Mouse (Mus musculus): ENCODE results near the gene Tmc3. TPM values are rescaled to one million over a fixed set of nuclear protein-coding genes. Genes with fewer than 3 reads are reported as not detected.

Tmc3 gene
- polyA plus RNA-seq, 1 experiment, result not detected

DNA sequence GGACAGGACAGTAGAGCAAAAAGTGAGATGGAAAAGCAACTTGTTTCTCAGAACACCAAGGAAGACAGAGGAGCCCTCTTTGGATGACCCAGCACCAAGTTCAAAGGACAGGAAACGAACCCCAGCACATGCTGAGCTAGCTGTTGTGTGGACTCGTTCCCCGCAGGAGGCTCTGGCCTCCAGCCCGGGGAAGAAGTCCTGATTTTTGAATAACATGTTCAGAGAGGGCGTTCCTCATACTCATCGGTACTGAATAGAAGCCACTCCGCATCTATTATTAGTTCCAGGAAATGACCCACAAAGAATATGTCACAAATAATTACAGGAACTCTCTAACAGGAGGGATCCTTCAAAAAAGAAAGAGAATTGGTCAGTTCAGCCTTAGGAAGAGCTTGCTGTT lies 18.8 kb upstream of the Tmc3 start:
- Histone ChIP-seq H3ac (ENCODE audit: control insufficient read depth, insufficient read length, low read depth) (no peak overlapping the region), H3K36me3 (ENCODE audit: control insufficient read depth, insufficient read depth) (no peaks in the 10 kb centered on the region), H3K27me3 (ENCODE audit: control insufficient read depth, insufficient read depth, insufficient read length) (no peaks in the 10 kb centered on the region), H3K79me2 (ENCODE audit: control insufficient read depth, insufficient read depth) (no peaks in the 10 kb centered on the region), H3K79me3 (ENCODE audit: low read depth) (no peaks in the 10 kb centered on the region), H3K4me3 (ENCODE audit: insufficient read depth, poor library complexity, severe bottlenecking) (no peak overlapping the region)
- TF ChIP-seq MAX (IDR thresholded peaks at IDR 0.05) (no peak), MYOG (IDR thresholded peaks at IDR 0.05; ENCODE audit: control insufficient read depth, extremely low read depth, insufficient read length) (no peak), USF1 (IDR thresholded peaks at IDR 0.05; ENCODE audit: low read depth) (no peak), CEBPB (IDR thresholded peaks at IDR 0.05; ENCODE audit: low read depth) (no peak), MYOD1 (IDR thresholded peaks at IDR 0.05; ENCODE audit: control insufficient read depth, insufficient read length, low read depth) (no peak)

DNA sequence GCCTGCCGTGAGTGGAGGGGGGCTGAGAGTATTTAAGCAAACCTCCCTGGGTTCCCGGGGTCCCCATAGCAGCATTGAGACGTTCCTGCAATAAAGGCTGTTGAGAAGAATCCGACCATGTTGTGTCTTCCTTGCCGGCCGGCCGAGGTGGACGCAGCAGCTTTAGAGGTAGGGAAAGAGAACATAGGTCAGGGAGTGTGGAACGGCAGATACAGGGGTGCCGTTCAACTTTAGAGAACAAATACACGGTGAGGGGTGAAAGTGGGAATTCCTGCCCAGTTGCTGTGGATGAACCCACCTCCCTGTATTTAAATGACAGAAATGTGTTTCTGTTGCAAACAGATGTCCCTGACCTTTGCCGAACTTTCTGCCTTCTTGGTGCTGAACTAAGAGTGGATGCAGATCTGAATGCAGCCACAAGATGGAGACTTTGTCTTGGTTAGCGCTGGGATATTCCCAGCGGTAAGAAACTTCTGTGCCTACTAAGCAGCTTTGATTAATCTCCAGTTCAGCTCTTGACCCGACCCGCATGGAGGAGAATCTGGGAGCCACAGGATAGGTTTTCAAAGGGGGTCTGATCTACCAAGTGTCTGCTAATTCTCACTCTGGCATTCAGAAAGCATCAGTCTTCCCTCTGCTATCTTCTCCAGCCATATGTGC lies 16.8 kb upstream of the Tmc3 start:
- TF ChIP-seq FOSL1 (IDR thresholded peaks at IDR 0.05; ENCODE audit: insufficient read depth, low read length, poor library complexity, severe bottlenecking) (no peak), CTCF (IDR thresholded peaks at IDR 0.05; ENCODE audit: control insufficient read depth, insufficient read depth, insufficient read length) (peak; percentile 32)
- H3K79me2 ChIP-seq (ENCODE audit: control insufficient read depth, insufficient read depth), result no peaks in the 10 kb centered on the region
- H3K36me3 ChIP-seq (ENCODE audit: control insufficient read depth, insufficient read depth), result no peaks in the 10 kb centered on the region
- H3ac ChIP-seq (ENCODE audit: control insufficient read depth, insufficient read length, low read depth), result no peak overlapping the region
- H3K79me3 ChIP-seq (ENCODE audit: low read depth), result no peaks in the 10 kb centered on the region
- no peaks in the 10 kb centered on the region for H3K27me3 ChIP-seq (ENCODE audit: control insufficient read depth, insufficient read depth, insufficient read length)
- H3K4me3 ChIP-seq (ENCODE audit: insufficient read depth, poor library complexity, severe bottlenecking), result no peak overlapping the region

DNA sequence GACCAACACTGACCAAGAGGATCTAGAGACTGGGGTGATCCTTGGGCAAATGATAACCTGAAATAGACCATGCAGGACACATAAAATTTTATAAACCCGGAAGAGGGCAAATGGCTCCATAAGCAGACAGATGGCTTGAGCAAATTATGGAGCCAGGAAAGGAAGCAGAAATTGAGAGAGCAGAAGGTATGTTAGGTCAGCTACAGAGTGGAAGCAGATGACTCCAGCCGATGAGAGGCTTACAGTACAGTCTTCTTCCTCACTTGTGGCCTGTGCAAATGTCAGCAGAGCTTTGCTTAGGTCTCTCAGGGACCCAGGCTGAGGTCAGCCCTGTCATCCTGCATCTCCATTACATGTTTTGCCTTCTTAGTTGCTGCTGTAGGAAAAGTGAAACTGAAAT lies 15.9 kb upstream of the Tmc3 start:
- Histone ChIP-seq H3K27me3 (ENCODE audit: control insufficient read depth, insufficient read depth, insufficient read length) (no peaks in the 10 kb centered on the region), H3K79me3 (ENCODE audit: low read depth) (no peaks in the 10 kb centered on the region), H3K79me2 (ENCODE audit: control insufficient read depth, insufficient read depth) (no peaks in the 10 kb centered on the region), H3ac (ENCODE audit: control insufficient read depth, insufficient read length, low read depth) (no peak overlapping the region), H3K36me3 (ENCODE audit: control insufficient read depth, insufficient read depth) (no peaks in the 10 kb centered on the region), H3K4me3 (ENCODE audit: insufficient read depth, poor library complexity, severe bottlenecking) (no peak overlapping the region)
- TF ChIP-seq CEBPB (IDR thresholded peaks at IDR 0.05; ENCODE audit: low read depth) (no peak), MYOD1 (IDR thresholded peaks at IDR 0.05; ENCODE audit: control insufficient read depth, insufficient read length, low read depth) (no peak), FOSL1 (IDR thresholded peaks at IDR 0.05; ENCODE audit: insufficient read depth, low read length, poor library complexity, severe bottlenecking) (no peak), USF1 (IDR thresholded peaks at IDR 0.05; ENCODE audit: low read depth) (no peak), MYOG (IDR thresholded peaks at IDR 0.05; ENCODE audit: control insufficient read depth, extremely low read depth, insufficient read length) (no peak)

DNA sequence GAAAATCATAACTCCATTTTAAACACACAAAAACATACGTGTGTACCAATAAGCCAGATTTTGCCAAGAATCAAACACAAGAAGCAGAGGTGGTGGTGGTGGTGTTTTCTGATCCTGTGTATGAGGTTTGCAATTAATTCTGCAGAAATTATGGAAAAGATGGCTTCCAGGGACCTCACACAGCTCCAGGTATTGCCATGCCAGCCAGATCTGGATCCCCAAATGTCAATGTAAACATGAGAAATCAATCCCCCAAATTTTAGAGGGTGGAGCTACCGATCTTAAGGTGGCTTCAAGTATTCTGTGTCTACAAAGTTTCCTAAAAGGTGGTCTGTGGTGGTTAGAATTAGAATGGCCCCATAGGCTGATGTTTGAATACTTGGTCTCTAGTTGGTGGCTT lies 15.3 kb upstream of the Tmc3 start:
- Histone ChIP-seq H3K79me3 (ENCODE audit: low read depth) (no peaks in the 10 kb centered on the region), H3K27me3 (ENCODE audit: control insufficient read depth, insufficient read depth, insufficient read length) (no peaks in the 10 kb centered on the region), H3K4me3 (ENCODE audit: insufficient read depth, poor library complexity, severe bottlenecking) (no peak overlapping the region), H3K36me3 (ENCODE audit: control insufficient read depth, insufficient read depth) (no peaks in the 10 kb centered on the region), H3ac (ENCODE audit: control insufficient read depth, insufficient read length, low read depth) (no peak overlapping the region), H3K79me2 (ENCODE audit: control insufficient read depth, insufficient read depth) (no peaks in the 10 kb centered on the region)
- TF ChIP-seq MYOD1 (IDR thresholded peaks at IDR 0.05; ENCODE audit: control insufficient read depth, insufficient read length, low read depth), result no peak
- no peak for TF ChIP-seq FOSL1 (IDR thresholded peaks at IDR 0.05; ENCODE audit: insufficient read depth, low read length, poor library complexity, severe bottlenecking)
- no peak for TF ChIP-seq USF1 (IDR thresholded peaks at IDR 0.05; ENCODE audit: low read depth)
- TF ChIP-seq MYOG (IDR thresholded peaks at IDR 0.05; ENCODE audit: control insufficient read depth, extremely low read depth, insufficient read length), result no peak
- TF ChIP-seq CTCF (IDR thresholded peaks at IDR 0.05; ENCODE audit: control insufficient read depth, insufficient read depth, insufficient read length), result no peak
- no peak for TF ChIP-seq CEBPB (IDR thresholded peaks at IDR 0.05; ENCODE audit: low read depth)
- no peak for TF ChIP-seq MAX (IDR thresholded peaks at IDR 0.05)

DNA sequence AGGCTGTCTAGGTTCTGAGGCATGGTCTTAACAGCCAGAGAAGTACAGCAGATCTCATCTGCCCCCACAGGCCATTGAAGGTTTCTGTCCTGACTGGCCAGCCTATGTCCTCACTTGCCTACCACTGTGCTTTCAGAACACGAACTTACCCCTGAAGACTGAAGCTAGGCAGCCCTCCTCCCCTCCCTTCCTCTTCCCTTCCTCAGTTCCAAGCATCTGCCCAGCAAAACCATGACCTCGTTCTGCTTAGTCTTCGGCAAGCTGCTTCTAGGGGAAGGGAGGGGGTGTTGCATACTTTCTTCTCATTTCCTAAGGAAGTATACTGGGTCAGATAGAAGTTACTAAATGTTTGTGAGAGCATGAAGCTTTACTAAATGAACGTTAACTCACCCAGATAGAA lies 13.7 kb upstream of the Tmc3 start:
- H3K4me3 ChIP-seq (ENCODE audit: insufficient read depth, poor library complexity, severe bottlenecking), result no peak overlapping the region
- no peaks in the 10 kb centered on the region for H3K79me3 ChIP-seq (ENCODE audit: low read depth)
- H3ac ChIP-seq (ENCODE audit: control insufficient read depth, insufficient read length, low read depth), result no peak overlapping the region
- no peaks in the 10 kb centered on the region for H3K36me3 ChIP-seq (ENCODE audit: control insufficient read depth, insufficient read depth)
- TF ChIP-seq MYOD1 (IDR thresholded peaks at IDR 0.05; ENCODE audit: control insufficient read depth, insufficient read length, low read depth), result no peak
- TF ChIP-seq USF1 (IDR thresholded peaks at IDR 0.05; ENCODE audit: low read depth), result no peak
- no peak for TF ChIP-seq MYOG (IDR thresholded peaks at IDR 0.05; ENCODE audit: control insufficient read depth, extremely low read depth, insufficient read length)
- TF ChIP-seq MAX (IDR thresholded peaks at IDR 0.05), result no peak
- no peak for TF ChIP-seq CTCF (IDR thresholded peaks at IDR 0.05; ENCODE audit: control insufficient read depth, insufficient read depth, insufficient read length)
- TF ChIP-seq FOSL1 (IDR thresholded peaks at IDR 0.05; ENCODE audit: insufficient read depth, low read length, poor library complexity, severe bottlenecking), result no peak
- TF ChIP-seq CEBPB (IDR thresholded peaks at IDR 0.05; ENCODE audit: low read depth), result no peak
- no peaks in the 10 kb centered on the region for H3K27me3 ChIP-seq (ENCODE audit: control insufficient read depth, insufficient read depth, insufficient read length)
- no peaks in the 10 kb centered on the region for H3K79me2 ChIP-seq (ENCODE audit: control insufficient read depth, insufficient read depth)

DNA sequence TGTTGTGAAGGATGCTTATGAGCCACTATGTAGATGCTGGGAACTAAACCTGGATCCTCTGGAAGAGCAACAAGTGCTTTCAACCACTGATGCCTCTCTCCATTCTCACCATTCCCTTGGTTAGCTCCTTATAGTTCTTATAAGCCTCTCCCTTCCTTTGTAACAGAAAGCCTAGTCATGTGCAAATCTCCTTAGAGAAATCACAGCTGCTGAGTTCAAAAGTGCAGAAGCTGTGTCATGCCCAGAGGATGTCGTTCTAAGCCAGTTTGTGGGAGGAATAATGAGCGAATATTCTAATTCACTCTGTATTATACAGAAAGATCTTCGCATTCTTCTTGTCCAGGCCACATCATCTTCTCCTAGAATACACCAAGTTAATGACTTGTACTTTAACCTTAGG lies 12.8 kb upstream of the Tmc3 start:
- Histone ChIP-seq H3K79me3 (ENCODE audit: low read depth) (no peaks in the 10 kb centered on the region), H3K79me2 (ENCODE audit: control insufficient read depth, insufficient read depth) (no peaks in the 10 kb centered on the region)

More for the DNA sequence above, 12.8 kb upstream of the Tmc3 start:
- Histone ChIP-seq H3K4me3 (ENCODE audit: insufficient read depth, poor library complexity, severe bottlenecking) (no peak overlapping the region), H3K36me3 (ENCODE audit: control insufficient read depth, insufficient read depth) (no peaks in the 10 kb centered on the region), H3K27me3 (ENCODE audit: control insufficient read depth, insufficient read depth, insufficient read length) (no peaks in the 10 kb centered on the region), H3ac (ENCODE audit: control insufficient read depth, insufficient read length, low read depth) (no peak overlapping the region)
- TF ChIP-seq FOSL1 (IDR thresholded peaks at IDR 0.05; ENCODE audit: insufficient read depth, low read length, poor library complexity, severe bottlenecking) (no peak), MAX (IDR thresholded peaks at IDR 0.05) (no peak), MYOD1 (IDR thresholded peaks at IDR 0.05; ENCODE audit: control insufficient read depth, insufficient read length, low read depth) (no peak), MYOG (IDR thresholded peaks at IDR 0.05; ENCODE audit: control insufficient read depth, extremely low read depth, insufficient read length) (no peak), CTCF (IDR thresholded peaks at IDR 0.05; ENCODE audit: control insufficient read depth, insufficient read depth, insufficient read length) (no peak), USF1 (IDR thresholded peaks at IDR 0.05; ENCODE audit: low read depth) (no peak), CEBPB (IDR thresholded peaks at IDR 0.05; ENCODE audit: low read depth) (no peak)

All from C2C12 (cell line).